Mouse (Mus musculus) heart, embryonic 12.5 days (tissue): ENCODE data around the gene Dmrt2. TPM values are rescaled to one million over a fixed set of nuclear protein-coding genes. Genes with fewer than 3 reads are reported as not detected.
A peak's percentile ranks its signal among the peaks of the same experiment; 100 is the strongest.

Experiments
- ATAC-seq: fragments of 200-750 bp; cut with Nextera tagmentation; 2 replicates; pipeline ENCODE4 v1.8.0; 2017; ENCODE audit warnings: moderate TSS enrichment, moderate library complexity; ENCODE audit not compliant: insufficient number of reproducible peaks, low FRiP score
- H3K27ac ChIP-seq: fragments of 300-500 bp; sonication (generic); 2 replicates; pipeline ENCODE4 v1.5.1; 2016; ENCODE audit warnings: mild to moderate bottlenecking, moderate library complexity; ENCODE audit not compliant: poor library complexity, severe bottlenecking
- H3K27me3 ChIP-seq: fragments of 300-500 bp; sonication (generic); replicated peaks from 2 replicates; pipeline ENCODE4 v1.6.1; 2016; ENCODE audit warnings: mild to moderate bottlenecking, moderate library complexity
- H3K36me3 ChIP-seq: fragments of 300-500 bp; sonication (generic); 2 replicates; pipeline ENCODE4 v1.6.1; 2016; ENCODE audit warnings: mild to moderate bottlenecking, moderate library complexity
- H3K4me1 ChIP-seq: fragments of 300-500 bp; sonication (generic); replicated peaks from 2 replicates; pipeline ENCODE4 v1.6.1; 2016; ENCODE audit warnings: mild to moderate bottlenecking
- H3K4me2 ChIP-seq: fragments of 300-500 bp; sonication (generic); 2 replicates; pipeline ENCODE4 v1.6.1; 2016; ENCODE audit warnings: mild to moderate bottlenecking, moderate library complexity
- H3K4me3 ChIP-seq: fragments of 300-500 bp; sonication (generic); 2 replicates; pipeline ENCODE4 v1.5.1; 2016; ENCODE audit warnings: mild to moderate bottlenecking
- H3K9ac ChIP-seq: fragments of 300-500 bp; sonication (generic); 2 replicates; pipeline ENCODE4 v1.6.1; 2016; ENCODE audit warnings: mild to moderate bottlenecking, moderate library complexity
- H3K9me3 ChIP-seq: fragments of 300-500 bp; sonication (generic); replicated peaks from 2 replicates; pipeline ENCODE4 v1.6.1; 2016; ENCODE audit warnings: mild to moderate bottlenecking, moderate library complexity
- WGBS: fragments of 180-500 bp; shearing (Covaris S2); methylation state at CpG from one replicate; pipeline ENCODE4 v1.1.7; 2016; 5-methylcytosine and 5-hydroxymethylcytosine counted together
- polyA plus RNA-seq: library from polyadenylated mRNA; unstranded; fragments of >200 nt; fragmentation: Nextera tagmentation; extraction: Ambion mirVana; gene quantifications from 2 replicates; pipeline ENCODE4 v1.2.1, GENCODE M21; 2016

The Dmrt2 gene
- polyA plus RNA-seq, 1 experiment from 2014 or later: 0.83 TPM

DNA sequence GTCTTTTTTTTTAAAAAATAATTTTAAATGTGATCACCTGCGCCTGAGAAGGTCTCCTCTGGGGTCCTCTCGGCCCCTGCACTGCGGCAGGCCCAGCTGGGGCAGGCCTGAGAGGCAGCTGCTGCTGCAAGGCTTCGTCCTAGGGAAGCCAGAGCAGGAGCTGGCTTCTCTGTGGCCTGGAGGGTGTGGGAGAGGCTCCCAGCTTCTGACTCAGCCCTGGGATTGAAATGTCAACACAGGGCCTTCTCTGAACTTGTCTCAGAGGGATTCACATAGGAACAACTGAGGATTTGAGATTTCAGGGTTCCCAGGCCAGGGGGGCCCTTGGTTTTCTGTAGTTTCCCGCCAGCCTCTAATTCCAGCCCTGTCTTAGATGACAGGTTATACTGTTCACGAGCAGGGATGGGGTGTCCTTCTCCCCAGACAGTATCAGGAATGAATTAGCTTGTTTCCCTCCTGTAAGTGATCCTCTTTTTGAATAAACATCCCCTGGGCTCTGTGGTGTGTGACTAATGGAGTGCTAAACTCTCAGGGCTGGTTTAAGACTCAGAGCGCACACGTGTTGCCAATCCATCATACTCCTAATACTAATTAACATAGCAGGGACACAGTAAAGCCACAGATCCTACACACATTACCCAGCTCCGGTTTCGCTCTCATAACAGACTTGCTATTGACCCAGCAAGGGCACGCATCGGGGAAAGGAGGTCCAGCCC lies 18.0 kb upstream of the Dmrt2 start:
- Histone ChIP-seq H3K4me3 (no peak overlapping the region), H3K27ac (no peak overlapping the region), H3K4me1 (no peaks in the 10 kb centered on the region), H3K9ac (no peak overlapping the region), H3K27me3 (no peaks in the 10 kb centered on the region; the same call in 1 of the 2 replicates), H3K4me2 (no peak overlapping the region), H3K36me3 (no peaks in the 10 kb centered on the region), H3K9me3 (no peaks in the 10 kb centered on the region)
- 64% methylated on average over 12 of the region's 12 CpGs for WGBS
- no peak for ATAC-seq

DNA sequence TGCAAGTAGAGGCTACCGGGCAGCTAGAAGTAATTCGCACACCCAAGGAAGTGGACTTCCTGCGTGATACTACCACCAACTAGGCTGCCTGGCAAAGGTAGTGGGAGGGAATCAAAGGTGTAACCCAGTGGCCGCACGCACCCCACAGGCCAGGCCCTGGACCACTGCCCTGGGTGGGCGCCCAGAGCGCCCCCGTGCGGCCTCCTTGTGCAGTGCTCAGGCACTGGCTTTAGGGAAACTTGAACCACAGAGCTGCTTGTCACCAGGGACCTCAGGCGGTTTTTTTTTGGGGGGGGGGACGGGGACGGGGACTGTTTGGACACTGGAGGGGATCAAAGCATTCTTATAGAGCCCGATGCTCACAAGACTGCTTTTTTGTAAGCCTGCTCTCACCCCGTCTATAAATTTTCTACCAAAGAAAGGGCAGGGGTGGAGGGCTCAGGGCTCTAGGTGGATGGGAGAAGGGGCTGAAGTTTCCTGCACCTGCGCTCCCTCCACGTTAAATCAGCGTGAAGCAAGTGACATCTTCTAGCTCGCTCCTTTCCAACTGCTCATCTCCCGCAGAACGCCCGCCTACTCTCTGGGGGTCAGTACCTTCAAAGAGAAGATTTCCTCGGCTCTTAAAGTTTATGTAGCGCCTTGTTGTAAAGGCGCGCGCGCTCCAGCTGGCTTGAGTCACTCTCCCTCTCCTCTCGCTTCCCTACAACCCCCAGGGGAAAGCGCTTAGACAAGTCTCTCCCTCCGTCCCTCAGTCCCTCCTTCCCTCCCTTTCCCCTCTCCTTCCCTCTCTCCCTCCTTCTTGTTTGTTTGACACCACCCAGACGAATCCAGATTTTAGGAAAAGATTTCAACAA lies 6.5 kb upstream of the Dmrt2 start:
- H3K9ac ChIP-seq: no peak overlapping the region; the same call in 1 of the 2 replicates
- H3K27me3 ChIP-seq: peaks cover 73% of the 10 kb centered on the region
- H3K4me2 ChIP-seq: peak overlapping the region; percentile 55
- WGBS: 2% methylated on average over 31 of the region's 31 CpGs
- peaks cover 10% of the 10 kb centered on the region for H3K4me1 ChIP-seq
- no peak for ATAC-seq
- H3K9me3 ChIP-seq: no peaks in the 10 kb centered on the region
- H3K4me3 ChIP-seq: peak overlapping the region; percentile 22
- no peak overlapping the region for H3K27ac ChIP-seq
- no peaks in the 10 kb centered on the region for H3K36me3 ChIP-seq

DNA sequence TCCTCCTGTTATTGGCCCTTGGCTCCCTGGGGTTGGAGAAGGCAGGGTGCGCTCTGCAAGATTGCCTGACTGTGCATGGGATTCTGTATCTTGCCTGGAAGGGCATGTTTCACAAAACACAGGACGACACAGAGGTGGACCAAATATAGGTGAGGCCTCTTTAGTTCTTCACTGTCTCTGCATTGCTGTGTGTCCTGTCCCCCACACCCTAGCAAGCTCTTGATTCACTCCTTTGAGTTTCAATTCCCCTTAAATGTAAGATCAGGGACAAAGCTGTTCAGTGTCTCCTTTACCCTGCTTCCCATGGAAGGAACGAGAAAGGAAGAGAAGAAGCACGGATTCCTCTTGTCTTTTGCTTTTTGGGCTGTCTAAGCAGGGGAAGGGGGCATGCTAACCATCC lies 4.4 kb upstream of the Dmrt2 start:
- no peak overlapping the region for H3K4me3 ChIP-seq
- H3K4me1 ChIP-seq: peaks cover 13% of the 10 kb centered on the region
- no peak overlapping the region for H3K27ac ChIP-seq
- ATAC-seq: no peak
- H3K9me3 ChIP-seq: no peaks in the 10 kb centered on the region
- no peak overlapping the region for H3K9ac ChIP-seq
- H3K36me3 ChIP-seq: no peaks in the 10 kb centered on the region
- no peak overlapping the region for H3K4me2 ChIP-seq
- peaks cover 79% of the 10 kb centered on the region for H3K27me3 ChIP-seq
- WGBS: 5% methylated on average over 4 of the region's 4 CpGs

DNA sequence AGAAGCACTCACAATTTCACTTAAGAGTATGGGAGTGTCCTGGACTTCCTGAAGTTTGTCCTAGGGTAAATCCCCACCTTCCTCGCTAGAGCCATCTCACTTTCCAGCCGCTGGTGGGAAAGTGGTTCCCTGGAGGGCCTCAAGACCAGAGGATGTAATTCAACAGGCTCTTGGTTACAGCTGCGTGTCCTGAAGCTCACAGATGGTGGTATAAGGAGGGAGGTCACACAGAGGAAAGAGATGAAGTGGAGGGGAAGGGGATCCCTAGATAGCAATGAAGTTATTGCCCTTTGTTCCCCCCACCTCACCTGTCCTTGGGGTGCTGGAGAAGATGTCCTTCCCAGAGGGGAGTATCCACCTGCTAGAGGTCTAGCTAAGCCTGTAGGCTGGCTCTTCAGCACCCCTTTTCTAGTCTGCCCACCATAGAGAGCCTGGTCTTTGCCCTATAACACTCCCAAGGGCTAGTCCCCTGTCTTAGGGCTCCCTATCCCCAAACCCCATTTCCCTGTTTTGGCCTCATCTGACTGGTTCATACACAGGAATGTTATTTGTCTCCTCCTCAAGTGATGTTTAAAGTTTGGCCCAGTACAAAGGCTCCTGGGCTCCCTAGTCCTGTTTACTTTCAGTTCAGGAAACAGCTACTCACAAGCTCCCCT lies 2.5 kb upstream of the Dmrt2 start:
- WGBS: 3% methylated on average over 3 of the region's 3 CpGs
- ATAC-seq: no peak
- Histone ChIP-seq H3K27me3 (peaks cover 84% of the 10 kb centered on the region), H3K4me3 (no peak overlapping the region), H3K4me1 (peaks cover 29% of the 10 kb centered on the region), H3K36me3 (no peaks in the 10 kb centered on the region), H3K27ac (no peak overlapping the region), H3K4me2 (no peak overlapping the region), H3K9ac (no peak overlapping the region), H3K9me3 (no peaks in the 10 kb centered on the region)

DNA sequence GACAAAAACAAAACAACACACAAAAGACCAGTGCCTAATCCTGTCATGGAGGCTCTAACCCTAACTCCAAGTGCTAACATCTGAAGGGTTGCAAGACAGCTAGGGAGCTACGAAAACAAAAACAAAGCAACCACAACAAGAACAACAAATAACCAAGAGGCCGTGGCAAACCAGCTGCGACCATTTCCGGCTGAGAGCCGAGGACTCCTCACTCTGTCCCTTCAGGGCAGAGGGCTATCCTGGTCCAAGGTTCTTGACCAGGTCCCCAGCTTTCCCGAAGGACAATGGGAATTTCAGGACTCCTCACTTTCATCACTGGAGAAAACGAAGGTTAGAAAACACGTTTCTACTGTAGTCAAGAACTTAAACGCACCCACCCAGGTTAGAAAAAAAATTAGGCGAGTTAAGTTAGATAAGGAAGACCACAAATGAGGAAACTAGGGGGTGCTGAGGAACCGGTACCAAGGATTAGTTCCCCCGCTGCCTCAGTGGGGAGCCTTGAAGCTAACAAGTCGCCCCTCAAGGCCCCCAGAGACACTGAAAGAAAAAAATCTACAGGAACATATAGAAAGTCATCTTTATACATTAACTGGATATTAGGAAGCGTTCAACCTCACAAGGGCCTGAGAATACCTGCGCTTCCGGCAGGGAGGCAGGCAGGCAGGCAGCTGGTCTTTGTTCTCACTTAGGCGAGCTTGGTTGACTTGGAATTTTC lies 1.5 kb upstream of the Dmrt2 start:
- WGBS: 2% methylated on average over 17 of the region's 17 CpGs
- H3K9me3 ChIP-seq: no peaks in the 10 kb centered on the region
- H3K27me3 ChIP-seq: peaks cover 83% of the 10 kb centered on the region
- no peak for ATAC-seq
- H3K9ac ChIP-seq: no peak overlapping the region
- peaks cover 26% of the 10 kb centered on the region for H3K4me1 ChIP-seq
- no peak overlapping the region for H3K27ac ChIP-seq
- no peak overlapping the region for H3K4me2 ChIP-seq
- no peak overlapping the region for H3K4me3 ChIP-seq
- H3K36me3 ChIP-seq: no peaks in the 10 kb centered on the region

DNA sequence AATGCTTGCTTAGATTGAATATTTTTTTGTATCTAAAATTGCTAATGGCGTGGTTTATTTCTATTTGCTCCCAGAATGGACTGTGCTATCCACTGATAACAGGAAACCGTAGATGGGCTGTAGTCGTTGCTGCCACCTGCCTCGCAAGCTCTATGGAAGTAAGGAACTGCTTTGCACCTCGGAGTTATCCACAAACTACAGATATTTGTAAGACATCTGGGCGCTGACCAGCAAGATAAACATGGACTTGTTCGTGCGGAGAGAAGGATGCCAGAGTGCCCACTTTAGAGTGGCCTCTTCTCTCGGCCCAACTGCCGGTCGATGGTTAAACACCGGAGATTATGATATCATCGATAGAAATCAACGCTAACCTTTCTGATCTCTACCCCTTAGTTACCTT lies 530 bp upstream of the Dmrt2 start:
- no peak for ATAC-seq
- no peak overlapping the region for H3K9ac ChIP-seq
- peaks cover 83% of the 10 kb centered on the region for H3K27me3 ChIP-seq
- no peak overlapping the region for H3K27ac ChIP-seq
- no peaks in the 10 kb centered on the region for H3K36me3 ChIP-seq
- H3K4me2 ChIP-seq: peak overlapping the region; percentile 94
- peaks cover 20% of the 10 kb centered on the region for H3K4me1 ChIP-seq
- H3K9me3 ChIP-seq: no peaks in the 10 kb centered on the region
- under 1% methylated on average over 14 of the region's 14 CpGs for WGBS
- H3K4me3 ChIP-seq: peak overlapping the region; percentile 58

DNA sequence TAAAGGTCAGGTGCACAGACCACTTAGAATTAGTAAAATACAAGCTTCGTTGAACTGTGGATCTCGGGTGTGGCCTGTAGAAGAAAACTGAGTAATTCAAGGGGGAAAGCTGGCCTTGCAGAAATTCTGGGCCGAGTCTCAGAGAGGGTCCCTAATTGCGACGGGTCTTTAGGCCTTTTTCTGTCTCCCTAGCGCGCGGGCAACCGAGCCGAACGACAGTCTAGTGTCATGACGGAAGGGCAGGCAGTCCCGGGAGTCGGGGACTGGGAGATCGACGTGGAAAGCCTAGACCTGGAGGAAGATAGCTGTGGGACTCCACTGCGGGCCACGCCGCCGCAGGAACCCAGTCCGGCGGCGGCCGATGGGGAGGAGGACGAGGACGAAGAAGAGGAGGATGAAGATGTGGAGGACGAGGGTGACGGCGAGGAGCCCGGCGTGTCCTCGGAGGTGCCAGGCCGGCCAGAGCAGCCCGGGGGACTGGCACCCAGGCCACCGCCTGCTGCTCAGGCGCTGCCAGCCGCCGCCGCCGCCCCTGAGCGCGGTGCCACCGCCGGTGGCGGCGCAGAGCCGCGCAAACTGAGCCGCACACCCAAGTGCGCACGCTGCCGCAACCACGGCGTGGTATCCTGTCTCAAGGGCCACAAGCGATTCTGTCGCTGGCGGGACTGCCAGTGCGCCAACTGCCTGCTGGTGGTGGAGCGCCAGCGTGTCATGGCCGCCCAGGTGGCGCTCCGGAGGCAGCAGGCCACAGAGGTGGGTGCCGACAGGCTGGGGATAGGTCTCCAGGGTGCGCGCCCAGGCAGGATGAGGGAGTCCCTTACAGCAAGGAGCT lies 1.2 kb downstream of the Dmrt2 start:
- under 1% methylated on average over 66 of the region's 66 CpGs for WGBS
- Histone ChIP-seq H3K4me3 (peak overlapping the region; percentile 58), H3K27me3 (peaks cover 81% of the 10 kb centered on the region), H3K36me3 (no peaks in the 10 kb centered on the region), H3K9ac (peak overlapping the region; percentile 39), H3K27ac (no peak overlapping the region), H3K4me2 (peak overlapping the region; percentile 94), H3K4me1 (peaks cover 20% of the 10 kb centered on the region), H3K9me3 (no peaks in the 10 kb centered on the region)
- no peak for ATAC-seq

DNA sequence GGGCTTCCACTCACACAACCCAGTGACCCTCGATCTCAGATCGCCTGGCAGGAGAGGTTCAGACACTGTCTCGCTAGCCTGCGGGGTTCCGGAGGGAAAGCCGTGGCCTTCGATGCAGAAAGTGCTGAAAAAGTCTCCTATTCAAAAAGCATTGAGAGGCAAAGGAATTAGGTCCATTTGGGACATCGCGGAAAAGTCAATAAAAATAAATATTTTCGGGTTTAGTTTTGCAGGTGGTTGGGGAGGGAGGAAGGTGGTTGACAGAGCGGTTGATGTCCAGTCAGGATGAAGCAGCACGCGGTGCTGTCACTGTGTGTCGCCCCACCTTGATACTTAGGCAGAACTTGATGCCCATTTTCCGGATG lies 1.8 kb downstream of the Dmrt2 start:
- peaks cover 20% of the 10 kb centered on the region for H3K4me1 ChIP-seq
- WGBS: 2% methylated on average over 15 of the region's 15 CpGs
- peak overlapping the region; percentile 58 for H3K4me3 ChIP-seq
- peak overlapping the region; percentile 39; the same call in 1 of the 2 replicates for H3K9ac ChIP-seq
- no peaks in the 10 kb centered on the region for H3K9me3 ChIP-seq
- H3K27ac ChIP-seq: no peak overlapping the region
- H3K27me3 ChIP-seq: peaks cover 76% of the 10 kb centered on the region
- no peaks in the 10 kb centered on the region for H3K36me3 ChIP-seq
- peak overlapping the region; percentile 94 for H3K4me2 ChIP-seq
- no peak for ATAC-seq

DNA sequence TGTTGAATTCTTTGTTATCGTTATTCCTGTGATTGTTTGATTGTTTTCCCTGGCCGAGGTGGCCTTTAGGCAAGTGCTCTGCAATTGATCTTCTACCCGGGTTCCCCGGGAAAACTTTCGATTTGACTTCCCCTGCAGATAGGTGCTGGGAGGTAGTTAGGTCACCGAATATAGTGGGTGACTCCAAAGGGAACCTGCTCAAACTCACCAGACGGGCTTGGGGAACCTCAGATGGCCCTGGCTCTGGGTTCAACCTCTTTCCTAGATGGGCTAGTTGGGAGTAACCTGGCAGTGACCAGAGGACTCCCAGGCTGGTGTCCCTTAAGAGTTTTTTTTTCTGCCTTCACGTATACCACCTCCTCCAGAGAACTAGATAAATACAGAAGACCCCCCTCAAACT lies 2.5 kb downstream of the Dmrt2 start:
- Histone ChIP-seq H3K27me3 (peaks cover 73% of the 10 kb centered on the region), H3K9ac (no peak overlapping the region), H3K27ac (no peak overlapping the region), H3K36me3 (no peaks in the 10 kb centered on the region), H3K4me3 (no peak overlapping the region), H3K4me2 (no peak overlapping the region), H3K4me1 (peaks cover 20% of the 10 kb centered on the region), H3K9me3 (no peaks in the 10 kb centered on the region)
- 1% methylated on average over 8 of the region's 8 CpGs for WGBS
- no peak for ATAC-seq

DNA sequence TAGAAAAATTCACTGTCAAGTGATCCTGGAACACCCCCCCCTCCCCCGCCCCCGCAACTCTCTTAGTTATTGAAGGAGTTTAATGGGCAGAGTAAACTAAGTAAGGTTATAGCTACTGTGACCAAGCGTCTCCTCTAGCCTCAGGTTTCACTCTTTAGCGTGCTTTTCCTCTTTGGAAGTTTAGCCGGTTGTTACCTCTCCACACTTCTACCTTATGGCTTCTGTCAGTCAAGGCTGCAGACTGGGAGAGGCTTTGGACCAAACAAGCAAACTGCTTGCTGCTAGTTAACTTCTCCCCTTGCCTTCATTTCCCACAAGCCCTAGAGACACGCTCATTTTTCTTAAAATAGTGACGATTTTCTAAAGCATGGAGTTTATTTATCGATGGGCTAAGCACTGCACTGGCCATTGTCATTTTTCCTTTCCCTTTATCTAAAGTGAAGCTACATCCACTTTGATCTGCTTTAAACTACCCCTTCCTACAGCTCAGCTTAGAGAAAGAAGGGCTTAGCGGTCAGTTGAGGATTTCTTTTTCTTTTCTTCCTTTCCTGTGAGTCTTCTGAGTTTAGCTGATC lies 3.7 kb downstream of the Dmrt2 start:
- no peaks in the 10 kb centered on the region for H3K36me3 ChIP-seq
- H3K9ac ChIP-seq: no peak overlapping the region
- 20% methylated on average over 9 of the region's 9 CpGs for WGBS
- H3K9me3 ChIP-seq: no peaks in the 10 kb centered on the region
- no peak for ATAC-seq
- H3K27ac ChIP-seq: no peak overlapping the region
- peaks cover 20% of the 10 kb centered on the region for H3K4me1 ChIP-seq
- H3K4me3 ChIP-seq: no peak overlapping the region
- H3K4me2 ChIP-seq: no peak overlapping the region
- H3K27me3 ChIP-seq: peaks cover 74% of the 10 kb centered on the region
